Mouse (Mus musculus): ENCODE measurements around the gene Hist1h3g. TPM values are rescaled to one million over a fixed set of nuclear protein-coding genes. Genes with fewer than 3 reads are reported as not detected.

Hist1h3g gene
- polyA plus RNA-seq, 1 experiment from 2014 or later = 0.51 TPM

DNA sequence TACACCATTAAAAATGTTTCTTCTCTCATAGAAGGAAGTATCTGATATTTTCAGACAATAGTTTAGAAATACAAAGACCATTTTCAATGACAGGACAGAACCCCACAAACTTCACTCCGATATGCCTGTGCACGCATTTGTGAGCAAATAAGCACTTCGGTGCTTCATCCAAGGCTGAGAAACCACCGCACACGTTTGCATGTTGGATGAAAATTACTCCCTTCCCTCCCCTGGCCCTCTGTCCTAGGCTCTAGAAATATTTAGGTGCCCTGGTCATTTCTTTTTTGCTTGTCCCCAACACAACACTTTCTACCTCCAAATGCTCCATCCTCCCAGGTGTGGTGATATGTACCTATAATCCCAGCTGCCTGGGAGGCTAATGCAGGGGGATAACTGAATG lies 33.7 kb upstream of the Hist1h3g start:
- Histone ChIP-seq H3K4me1 (peaks cover 18% of the 10 kb centered on the region), H3K9ac (replicated peaks) (no peak overlapping the region), H3K9me3 (replicated peaks) (no peaks in the 10 kb centered on the region), H3K27ac (replicated peaks) (no peak overlapping the region), H3K4me2 (no peak overlapping the region), H3K36me3 (no peaks in the 10 kb centered on the region), H3K27me3 (replicated peaks) (peaks cover 14% of the 10 kb centered on the region), H3K4me3 (replicated peaks) (no peak overlapping the region)
- ATAC-seq (ENCODE audit: low FRiP score) = no peak
- WGBS = 25% methylated on average over 5 of the region's 5 CpGs

DNA sequence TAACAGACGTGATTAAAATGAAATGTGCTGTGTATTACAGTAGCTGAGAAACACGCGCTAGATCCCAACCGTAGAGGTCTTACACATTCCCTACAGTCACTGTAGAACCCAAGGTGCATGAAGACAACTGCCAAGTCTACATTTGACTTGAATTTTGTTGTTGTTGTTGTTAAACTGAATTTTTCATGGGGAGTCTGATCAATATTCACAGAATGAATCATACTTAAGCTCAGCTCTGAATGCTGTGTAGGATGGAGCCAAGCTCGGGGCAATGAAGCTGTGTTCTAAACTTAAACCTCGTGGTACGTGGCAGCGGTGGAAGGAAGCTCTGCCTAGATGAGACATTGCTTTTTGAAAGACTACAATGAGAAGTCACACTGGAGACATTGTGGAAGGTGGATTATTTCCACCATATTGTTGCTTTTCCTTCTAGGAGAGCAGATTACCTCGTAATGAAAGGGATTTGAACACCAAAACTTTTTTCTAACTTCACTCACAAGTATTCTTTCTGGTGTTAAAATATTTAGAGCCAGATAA lies 33.1 kb upstream of the Hist1h3g start:
- no peak for ATAC-seq (ENCODE audit: low FRiP score)
- Histone ChIP-seq H3K4me1 (peaks cover 18% of the 10 kb centered on the region), H3K36me3 (no peaks in the 10 kb centered on the region), H3K27ac (replicated peaks) (no peak overlapping the region), H3K9me3 (replicated peaks) (no peaks in the 10 kb centered on the region), H3K4me3 (replicated peaks) (no peak overlapping the region), H3K9ac (replicated peaks) (no peak overlapping the region), H3K27me3 (replicated peaks) (peaks cover 13% of the 10 kb centered on the region), H3K4me2 (no peak overlapping the region)
- 41% methylated on average over 9 of the region's 9 CpGs for WGBS

DNA sequence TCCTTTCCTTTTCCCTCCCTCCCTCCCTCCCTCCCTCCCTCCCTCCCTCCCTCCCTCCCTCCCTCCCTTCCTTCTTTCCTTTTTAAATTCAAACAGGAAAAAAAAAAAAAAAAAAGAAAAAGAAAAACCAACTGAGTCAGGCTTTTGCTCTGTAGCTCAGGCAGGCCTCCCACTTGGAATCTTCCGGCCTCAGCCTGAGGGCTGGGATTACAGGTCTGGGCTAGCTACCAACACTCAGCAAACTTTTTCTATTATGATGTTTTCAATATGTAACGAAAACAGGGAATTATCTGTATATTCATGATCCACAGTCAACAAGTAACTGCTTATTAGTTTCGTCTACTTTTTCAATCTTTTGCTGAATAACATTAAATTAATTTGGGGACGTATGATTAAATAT lies 32.3 kb upstream of the Hist1h3g start:
- no peaks in the 10 kb centered on the region for H3K36me3 ChIP-seq
- peaks cover 15% of the 10 kb centered on the region for H3K4me1 ChIP-seq
- H3K27me3 ChIP-seq (replicated peaks) = peaks cover 10% of the 10 kb centered on the region
- no peak overlapping the region for H3K4me3 ChIP-seq (replicated peaks)
- H3K27ac ChIP-seq (replicated peaks) = no peak overlapping the region
- no peak for ATAC-seq (ENCODE audit: low FRiP score)
- H3K9me3 ChIP-seq (replicated peaks) = no peaks in the 10 kb centered on the region
- H3K4me2 ChIP-seq = no peak overlapping the region
- no peak overlapping the region for H3K9ac ChIP-seq (replicated peaks)
- WGBS = 54% methylated on average over 4 of the region's 4 CpGs

DNA sequence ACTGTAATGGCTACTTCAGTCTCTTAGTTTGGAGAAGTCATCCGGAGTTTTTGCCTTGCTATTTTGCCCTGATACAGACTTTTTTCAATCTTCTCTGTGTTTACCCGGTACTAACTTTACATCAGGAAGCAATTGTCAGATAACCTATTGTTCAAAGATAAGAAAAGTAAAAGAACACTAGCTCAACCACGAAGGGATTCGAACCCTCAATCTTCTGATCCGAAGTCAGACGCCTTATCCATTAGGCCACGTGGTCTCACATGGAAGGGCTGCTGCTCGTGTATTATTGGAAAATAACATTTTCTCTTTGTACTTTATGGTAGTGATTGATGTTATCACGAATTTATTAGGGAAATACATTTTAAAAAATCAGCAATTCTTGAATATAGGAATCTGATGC lies 31.4 kb upstream of the Hist1h3g start:
- H3K4me2 ChIP-seq = peak overlapping the region; percentile 34
- H3K9ac ChIP-seq (replicated peaks) = no peak overlapping the region
- peaks cover 7% of the 10 kb centered on the region for H3K4me1 ChIP-seq
- no peak for ATAC-seq (ENCODE audit: low FRiP score)
- no peaks in the 10 kb centered on the region for H3K36me3 ChIP-seq
- 0 out of 2 replicates have a peak overlapping the region, but pooled peaks have one; percentile 3 for H3K4me3 ChIP-seq (replicated peaks)
- WGBS = under 1% methylated on average over 9 of the region's 9 CpGs
- no peaks in the 10 kb centered on the region for H3K9me3 ChIP-seq (replicated peaks)
- peaks cover 3% of the 10 kb centered on the region for H3K27me3 ChIP-seq (replicated peaks)
- no peak overlapping the region for H3K27ac ChIP-seq (replicated peaks)

DNA sequence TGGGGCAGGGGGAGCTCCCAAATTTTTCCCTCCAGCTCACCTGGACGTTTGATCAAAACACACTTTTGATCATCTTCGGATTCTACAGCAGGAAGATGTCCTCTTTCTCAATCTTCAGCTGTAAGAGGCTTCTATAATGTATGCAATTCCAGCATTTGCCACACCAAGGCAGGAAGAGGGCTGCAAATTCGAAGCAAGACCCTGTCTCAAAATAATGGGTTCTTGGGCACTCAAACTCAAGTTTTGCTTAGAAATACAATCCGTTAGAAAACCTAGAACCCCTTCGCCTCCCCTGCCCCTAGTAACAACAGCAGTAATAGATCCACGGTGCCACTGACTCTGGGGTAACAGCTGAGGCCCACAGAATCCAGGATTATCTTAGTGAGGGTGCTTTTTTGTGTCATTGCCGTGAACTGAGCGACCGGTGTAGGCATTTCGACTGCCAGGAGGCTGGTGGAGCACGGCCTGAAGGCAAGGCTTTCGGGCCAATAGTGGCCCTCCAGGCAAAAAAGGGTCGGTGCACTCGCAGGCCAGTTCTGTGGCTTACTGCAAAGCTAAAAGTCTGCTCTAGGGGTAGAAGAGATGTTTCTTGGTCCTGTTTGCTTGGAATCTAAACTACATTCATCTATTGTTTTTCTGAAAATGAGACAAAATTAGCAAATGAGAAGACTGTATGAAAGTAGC lies 29.4 kb upstream of the Hist1h3g start:
- Histone ChIP-seq H3K36me3 (no peaks in the 10 kb centered on the region), H3K9me3 (replicated peaks) (no peaks in the 10 kb centered on the region), H3K27me3 (replicated peaks) (0 out of 2 replicates have a peak, but pooled peaks cover 3% of the 10 kb centered on the region), H3K9ac (replicated peaks) (no peak overlapping the region), H3K4me2 (peak overlapping the region; percentile 46), H3K4me3 (replicated peaks) (peak overlapping the region; percentile 17), H3K4me1 (peaks cover 6% of the 10 kb centered on the region), H3K27ac (replicated peaks) (no peak overlapping the region)
- no peak for ATAC-seq (ENCODE audit: low FRiP score)
- 7% methylated on average over 14 of the region's 14 CpGs for WGBS

DNA sequence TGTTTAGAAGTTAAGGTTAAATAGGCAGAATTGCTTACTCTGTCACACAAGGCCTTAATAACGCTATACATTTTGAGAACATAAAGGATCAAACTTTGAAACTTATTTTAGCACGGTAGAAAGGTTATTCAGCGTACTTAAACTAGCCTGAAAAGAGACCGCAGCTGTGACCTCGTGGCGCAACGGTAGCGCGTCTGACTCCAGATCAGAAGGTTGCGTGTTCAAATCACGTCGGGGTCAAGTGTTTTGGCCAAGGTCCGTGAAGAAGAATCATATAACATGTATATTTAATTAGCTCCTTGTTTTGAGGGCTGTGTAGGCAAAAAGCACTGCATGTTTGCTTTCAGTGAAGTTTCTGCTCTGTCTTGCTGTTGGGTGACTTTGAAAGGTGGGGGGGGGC lies 28.9 kb upstream of the Hist1h3g start:
- Histone ChIP-seq H3K9ac (replicated peaks) (no peak overlapping the region), H3K27ac (replicated peaks) (no peak overlapping the region), H3K4me1 (peaks cover 6% of the 10 kb centered on the region), H3K36me3 (no peaks in the 10 kb centered on the region), H3K27me3 (replicated peaks) (0 out of 2 replicates have a peak, but pooled peaks cover 3% of the 10 kb centered on the region), H3K4me2 (peak overlapping the region; percentile 46), H3K9me3 (replicated peaks) (no peaks in the 10 kb centered on the region), H3K4me3 (replicated peaks) (no peak overlapping the region)
- WGBS = 6% methylated on average over 13 of the region's 13 CpGs
- ATAC-seq (ENCODE audit: low FRiP score) = no peak

DNA sequence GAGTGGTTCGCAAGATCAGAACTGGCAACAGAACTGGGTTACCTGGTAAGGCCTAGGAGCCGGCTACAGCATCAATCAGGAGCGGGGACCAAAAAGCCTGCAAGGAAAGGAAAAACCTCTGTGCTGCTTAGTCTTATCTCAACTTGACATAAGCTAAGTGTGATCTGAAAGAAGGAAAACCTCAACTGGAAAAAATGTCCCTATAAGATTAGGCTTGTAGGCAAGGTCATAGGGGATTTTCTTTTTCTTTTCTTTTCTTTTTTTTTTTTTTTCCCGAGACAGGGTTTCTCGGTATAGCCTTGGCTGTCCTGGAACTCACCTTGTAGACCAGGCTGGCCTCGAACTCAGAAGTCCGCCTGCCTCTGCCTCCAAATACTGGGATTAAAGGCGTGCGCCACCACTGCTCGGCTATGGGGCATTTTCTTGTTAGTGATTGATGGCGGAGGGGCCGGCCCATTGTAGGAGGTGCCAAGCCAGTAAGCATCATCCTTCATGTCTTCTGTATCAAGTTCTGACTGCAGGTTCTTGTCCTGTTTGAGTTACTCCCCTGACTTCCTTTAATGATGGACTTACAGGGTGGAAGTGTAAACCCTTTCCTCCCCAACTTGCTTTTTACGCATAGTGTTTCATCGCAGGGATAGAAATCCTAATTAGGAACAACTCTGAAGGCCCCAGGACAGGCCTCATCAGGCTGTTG lies 28.3 kb upstream of the Hist1h3g start:
- WGBS = 22% methylated on average over 14 of the region's 14 CpGs
- peak overlapping the region; percentile 46; the same call in 1 of the 2 replicates for H3K4me2 ChIP-seq
- no peak for ATAC-seq (ENCODE audit: low FRiP score)
- H3K27ac ChIP-seq (replicated peaks) = no peak overlapping the region
- no peaks in the 10 kb centered on the region for H3K9me3 ChIP-seq (replicated peaks)
- peaks cover 6% of the 10 kb centered on the region for H3K4me1 ChIP-seq
- H3K36me3 ChIP-seq = no peaks in the 10 kb centered on the region
- H3K4me3 ChIP-seq (replicated peaks) = no peak overlapping the region
- no peak overlapping the region for H3K9ac ChIP-seq (replicated peaks)
- H3K27me3 ChIP-seq (replicated peaks) = 0 out of 2 replicates have a peak, but pooled peaks cover 3% of the 10 kb centered on the region

DNA sequence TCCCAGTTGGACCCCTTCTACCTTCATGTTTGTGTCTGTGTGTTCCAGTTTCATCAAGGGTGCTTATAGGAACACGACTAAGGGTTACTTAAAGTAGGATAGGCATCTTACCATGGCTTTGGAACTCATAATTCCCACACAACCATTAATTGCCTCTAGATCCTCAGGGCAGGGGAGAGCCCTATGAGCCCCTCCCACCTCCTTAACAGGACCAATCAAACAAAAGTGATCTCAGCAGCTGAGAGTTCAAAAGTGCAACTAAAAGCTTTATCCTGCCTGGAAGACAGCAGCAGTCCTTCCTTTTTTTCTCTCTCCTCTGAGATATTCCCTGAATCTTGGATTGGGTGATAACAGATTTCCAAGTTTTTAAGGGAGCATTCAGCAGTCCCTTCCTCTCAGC lies 25.1 kb upstream of the Hist1h3g start:
- peaks cover 6% of the 10 kb centered on the region for H3K4me1 ChIP-seq
- no peaks in the 10 kb centered on the region for H3K36me3 ChIP-seq
- 46% methylated on average over 1 of the region's 1 CpGs for WGBS
- H3K4me3 ChIP-seq (replicated peaks) = no peak overlapping the region
- 0 out of 2 replicates have a peak, but pooled peaks cover 3% of the 10 kb centered on the region for H3K27me3 ChIP-seq (replicated peaks)
- no peak overlapping the region for H3K4me2 ChIP-seq
- no peak overlapping the region for H3K27ac ChIP-seq (replicated peaks)
- no peaks in the 10 kb centered on the region for H3K9me3 ChIP-seq (replicated peaks)
- no peak for ATAC-seq (ENCODE audit: low FRiP score)
- no peak overlapping the region for H3K9ac ChIP-seq (replicated peaks)

DNA sequence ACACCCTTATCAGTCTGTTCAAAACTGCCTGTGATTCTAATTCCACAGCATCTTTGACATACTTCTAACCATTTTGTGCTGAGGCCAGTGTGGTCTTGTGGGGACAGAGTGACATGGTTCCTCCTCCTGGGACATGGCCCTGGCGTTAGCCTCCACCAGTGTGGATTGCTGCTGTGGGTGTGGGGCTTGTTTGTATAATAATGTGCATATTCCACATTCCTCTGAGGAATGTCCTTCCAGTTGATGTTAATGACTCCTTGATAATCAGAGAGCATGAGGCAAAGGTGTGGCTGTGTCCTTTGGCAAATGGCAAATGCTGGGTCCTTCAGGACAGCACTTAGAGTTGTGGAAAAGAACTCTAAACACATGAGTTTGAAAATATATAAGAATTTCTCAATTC lies 21.7 kb upstream of the Hist1h3g start:
- Histone ChIP-seq H3K4me2 (no peak overlapping the region), H3K36me3 (no peaks in the 10 kb centered on the region), H3K4me1 (peaks cover 8% of the 10 kb centered on the region), H3K27ac (replicated peaks) (no peak overlapping the region), H3K4me3 (replicated peaks) (no peak overlapping the region), H3K27me3 (replicated peaks) (no peaks in the 10 kb centered on the region), H3K9ac (replicated peaks) (no peak overlapping the region), H3K9me3 (replicated peaks) (no peaks in the 10 kb centered on the region)
- 86% methylated on average over 1 of the region's 1 CpGs for WGBS
- ATAC-seq (ENCODE audit: low FRiP score) = no peak

DNA sequence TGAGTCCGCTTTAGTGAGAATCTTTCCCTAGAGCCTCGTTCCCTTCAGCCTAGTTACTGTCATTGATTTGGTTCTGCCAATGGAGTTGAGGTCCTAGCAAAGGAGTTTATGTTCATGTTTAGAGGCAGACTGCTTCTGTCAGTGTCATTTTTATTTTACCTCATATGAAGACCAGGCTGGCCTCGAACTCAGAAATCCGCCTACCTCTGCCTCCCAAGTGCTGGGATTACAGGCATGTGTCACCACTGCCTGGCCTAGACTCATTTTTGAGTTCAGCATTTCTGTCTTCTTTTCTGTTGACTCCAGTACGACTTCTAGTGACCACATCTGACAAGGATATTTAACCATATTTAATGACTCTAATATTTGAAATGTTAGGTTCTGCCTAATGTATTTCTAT lies 19.9 kb upstream of the Hist1h3g start:
- no peaks in the 10 kb centered on the region for H3K9me3 ChIP-seq (replicated peaks)
- no peak overlapping the region for H3K9ac ChIP-seq (replicated peaks)
- H3K27me3 ChIP-seq (replicated peaks) = no peaks in the 10 kb centered on the region
- H3K4me1 ChIP-seq = peaks cover 10% of the 10 kb centered on the region
- 77% methylated on average over 5 of the region's 5 CpGs for WGBS
- no peak overlapping the region for H3K4me3 ChIP-seq (replicated peaks)
- no peak overlapping the region for H3K27ac ChIP-seq (replicated peaks)
- H3K4me2 ChIP-seq = no peak overlapping the region
- H3K36me3 ChIP-seq = no peaks in the 10 kb centered on the region
- ATAC-seq (ENCODE audit: low FRiP score) = no peak

DNA sequence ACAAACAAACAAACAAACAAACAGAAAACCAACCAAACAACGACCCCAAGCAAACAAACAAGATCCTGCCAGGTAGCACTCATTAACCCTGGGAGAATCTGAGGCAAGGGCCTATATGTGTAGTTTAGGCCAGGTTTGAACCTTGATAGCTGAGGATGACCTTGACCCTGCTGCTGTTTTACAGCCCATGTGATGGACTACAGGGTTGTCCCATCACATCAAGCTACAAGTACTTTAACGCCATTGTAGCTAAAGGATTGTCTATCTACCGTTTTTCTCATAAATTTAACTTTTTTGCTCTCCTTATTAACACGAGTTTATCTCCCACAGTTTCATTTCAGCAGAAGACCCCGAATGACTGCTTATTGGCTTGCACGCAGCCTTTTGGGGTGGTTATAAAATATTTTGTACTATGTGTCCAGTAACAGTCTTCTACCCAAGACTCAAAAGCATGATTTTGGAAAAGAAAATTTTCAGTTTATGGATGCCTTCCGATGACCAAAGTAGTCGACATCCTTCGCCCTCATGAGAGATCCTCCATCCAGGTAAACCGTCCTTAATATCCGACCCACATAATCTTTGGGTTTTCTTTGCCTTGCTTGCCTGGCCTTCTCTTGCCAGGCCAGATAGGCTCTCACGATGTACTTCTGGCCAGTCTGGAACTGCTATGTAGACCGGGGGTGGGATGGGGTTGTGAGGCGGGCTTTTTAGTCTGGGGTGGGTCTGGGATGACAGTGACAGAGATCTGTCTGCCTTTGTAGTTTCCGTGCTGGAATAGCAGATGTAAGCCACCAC lies 19.2 kb upstream of the Hist1h3g start:
- Histone ChIP-seq H3K27ac (replicated peaks) (peak overlapping the region; percentile 13; the same call in 1 of the 2 replicates), H3K4me2 (peak overlapping the region; percentile 85), H3K4me1 (peaks cover 10% of the 10 kb centered on the region), H3K36me3 (no peaks in the 10 kb centered on the region), H3K27me3 (replicated peaks) (no peaks in the 10 kb centered on the region), H3K9me3 (replicated peaks) (no peaks in the 10 kb centered on the region), H3K4me3 (replicated peaks) (peak overlapping the region; percentile 49), H3K9ac (replicated peaks) (peak overlapping the region; percentile 40)
- no peak for ATAC-seq (ENCODE audit: low FRiP score)
- 52% methylated on average over 15 of the region's 15 CpGs for WGBS

Measured in neural tube, embryonic 15.5 days (tissue).